Mouse (Mus musculus): ENCODE data around the gene Wbp2. TPM values are rescaled to one million over a fixed set of nuclear protein-coding genes. Genes with fewer than 3 reads are reported as not detected.

Gene Wbp2
- total and polyA plus RNA-seq, 3 experiments, result 61.6 to 499 (median 160) TPM

- DNase-seq (ENCODE audit: low spot score) (no peak), ATAC-seq (ENCODE audit: extremely low read depth, insufficient number of reproducible peaks, low FRiP score, poor library complexity, severe bottlenecking) (no peak)
- TF ChIP-seq GATA2 (IDR thresholded peaks at IDR 0.05; ENCODE audit: borderline replicate concordance, low read depth, low read length), result no peak
- TF ChIP-seq GATA1 (IDR thresholded peaks at IDR 0.05; ENCODE audit: borderline replicate concordance, low read length), result no peak
- TF ChIP-seq CTCF (IDR thresholded peaks at IDR 0.05; ENCODE audit: low read depth, low read length), result no peak
- no peak for TF ChIP-seq TAL1 (conservative IDR thresholded peaks at IDR 0.05; ENCODE audit: low read depth, low read length)
- TF ChIP-seq POLR2AphosphoS5 (IDR thresholded peaks at IDR 0.05; ENCODE audit: insufficient replicate concordance, low read depth, low read length), result no peak
- Histone ChIP-seq H3K4me3 (ENCODE audit: low read depth, low read length) (peak within 1 kb of the TSS; percentile 2; the same call in 1 of the 2 replicates), H3K27me3 (ENCODE audit: insufficient read depth, low read length) (peaks cover 25% of the 10 kb centered on the region), H3K36me3 (replicated peaks) (peaks cover 56% of the 10 kb centered on the region), H3K9me3 (replicated peaks) (no peaks in the 10 kb centered on the region), H3K4me1 (ENCODE audit: insufficient read depth, low read depth, low read length) (peaks cover 26% of the 10 kb centered on the region)
Observed at GRCm38 (mm10) chr11:116130488-116131205, 43.9 kb upstream of the Wbp2 start, which contains the start of gene Trim65. TSS of gene Trim65 (minus strand) at chr11:116131128.

GRCm38 (mm10) chr11:116129993-116130487 is 43.2 kb upstream of the Wbp2 start:
- ATAC-seq (ENCODE audit: extremely low read depth, insufficient number of reproducible peaks, low FRiP score, poor library complexity, severe bottlenecking) (no peak), DNase-seq (ENCODE audit: low spot score) (no peak)

GRCm38 (mm10) chr11:116129091-116129790 is 42.4 kb upstream of the Wbp2 start:
- ATAC-seq (ENCODE audit: extremely low read depth, insufficient number of reproducible peaks, low FRiP score, poor library complexity, severe bottlenecking), result no peak
- Histone ChIP-seq H3K4me3 (ENCODE audit: low read depth, low read length) (no peak overlapping the region), H3K9me3 (replicated peaks) (peaks cover 4% of the 10 kb centered on the region)

More at GRCm38 (mm10) chr11:116129993-116130487, 43.2 kb upstream of the Wbp2 start:
- TF ChIP-seq CTCF (IDR thresholded peaks at IDR 0.05; ENCODE audit: low read depth, low read length), result no peak
- no peak for TF ChIP-seq GATA1 (IDR thresholded peaks at IDR 0.05; ENCODE audit: borderline replicate concordance, low read length)
- no peak for TF ChIP-seq TAL1 (conservative IDR thresholded peaks at IDR 0.05; ENCODE audit: low read depth, low read length)
- no peak for TF ChIP-seq POLR2AphosphoS5 (IDR thresholded peaks at IDR 0.05; ENCODE audit: insufficient replicate concordance, low read depth, low read length)
- no peak for TF ChIP-seq GATA2 (IDR thresholded peaks at IDR 0.05; ENCODE audit: borderline replicate concordance, low read depth, low read length)
- Histone ChIP-seq H3K27me3 (ENCODE audit: insufficient read depth, low read length) (peaks cover 25% of the 10 kb centered on the region), H3K4me3 (ENCODE audit: low read depth, low read length) (no peak overlapping the region), H3K36me3 (replicated peaks) (peaks cover 50% of the 10 kb centered on the region), H3K9me3 (replicated peaks) (peaks cover 4% of the 10 kb centered on the region), H3K4me1 (ENCODE audit: insufficient read depth, low read depth, low read length) (peaks cover 26% of the 10 kb centered on the region)

GRCm38 (mm10) chr11:116127986-116128385 is 41.2 kb upstream of the Wbp2 start:
- ATAC-seq (ENCODE audit: extremely low read depth, insufficient number of reproducible peaks, low FRiP score, poor library complexity, severe bottlenecking) (no peak), DNase-seq (ENCODE audit: low spot score) (no peak)
- Histone ChIP-seq H3K9me3 (replicated peaks) (peaks cover 4% of the 10 kb centered on the region), H3K4me3 (ENCODE audit: low read depth, low read length) (no peak overlapping the region), H3K27me3 (ENCODE audit: insufficient read depth, low read length) (peaks cover 31% of the 10 kb centered on the region), H3K4me1 (ENCODE audit: insufficient read depth, low read depth, low read length) (peaks cover 22% of the 10 kb centered on the region), H3K36me3 (replicated peaks) (peaks cover 29% of the 10 kb centered on the region)
- TF ChIP-seq GATA1 (IDR thresholded peaks at IDR 0.05; ENCODE audit: borderline replicate concordance, low read length) (no peak), TAL1 (conservative IDR thresholded peaks at IDR 0.05; ENCODE audit: low read depth, low read length) (no peak), POLR2AphosphoS5 (IDR thresholded peaks at IDR 0.05; ENCODE audit: insufficient replicate concordance, low read depth, low read length) (no peak), CTCF (IDR thresholded peaks at IDR 0.05; ENCODE audit: low read depth, low read length) (no peak), GATA2 (IDR thresholded peaks at IDR 0.05; ENCODE audit: borderline replicate concordance, low read depth, low read length) (no peak)

More at GRCm38 (mm10) chr11:116129091-116129790, 42.4 kb upstream of the Wbp2 start:
- TF ChIP-seq GATA2 (IDR thresholded peaks at IDR 0.05; ENCODE audit: borderline replicate concordance, low read depth, low read length) (no peak), CTCF (IDR thresholded peaks at IDR 0.05; ENCODE audit: low read depth, low read length) (no peak), GATA1 (IDR thresholded peaks at IDR 0.05; ENCODE audit: borderline replicate concordance, low read length) (no peak), TAL1 (conservative IDR thresholded peaks at IDR 0.05; ENCODE audit: low read depth, low read length) (no peak)
- Histone ChIP-seq H3K36me3 (replicated peaks) (peaks cover 42% of the 10 kb centered on the region), H3K4me1 (ENCODE audit: insufficient read depth, low read depth, low read length) (peaks cover 22% of the 10 kb centered on the region), H3K27me3 (ENCODE audit: insufficient read depth, low read length) (peaks cover 27% of the 10 kb centered on the region)
- no peak for DNase-seq (ENCODE audit: low spot score)

- TF ChIP-seq GATA2 (IDR thresholded peaks at IDR 0.05; ENCODE audit: borderline replicate concordance, low read depth, low read length), result no peak
- no peak for TF ChIP-seq CTCF (IDR thresholded peaks at IDR 0.05; ENCODE audit: low read depth, low read length)
- TF ChIP-seq GATA1 (IDR thresholded peaks at IDR 0.05; ENCODE audit: borderline replicate concordance, low read length), result no peak
- TF ChIP-seq TAL1 (conservative IDR thresholded peaks at IDR 0.05; ENCODE audit: low read depth, low read length), result no peak
- no peak for TF ChIP-seq POLR2AphosphoS5 (IDR thresholded peaks at IDR 0.05; ENCODE audit: insufficient replicate concordance, low read depth, low read length)
- H3K4me3 ChIP-seq (ENCODE audit: low read depth, low read length), result no peak within 1 kb of the TSS; the same call in 1 of the 2 replicates
- DNase-seq (ENCODE audit: low spot score) (no peak), ATAC-seq (ENCODE audit: extremely low read depth, insufficient number of reproducible peaks, low FRiP score, poor library complexity, severe bottlenecking) (no peak)
- peaks cover 22% of the 10 kb centered on the region for H3K4me1 ChIP-seq (ENCODE audit: insufficient read depth, low read depth, low read length)
- H3K27me3 ChIP-seq (ENCODE audit: insufficient read depth, low read length), result peaks cover 34% of the 10 kb centered on the region
- peaks cover 4% of the 10 kb centered on the region for H3K9me3 ChIP-seq (replicated peaks)
- peaks cover 23% of the 10 kb centered on the region for H3K36me3 ChIP-seq (replicated peaks)
Observed at GRCm38 (mm10) chr11:116127156-116127980, 40.6 kb upstream of the Wbp2 start, which contains the start of gene Trim47. TSS of gene Trim47 (minus strand) at chr11:116127210.

Data from G1E (cell line).